Mouse (Mus musculus) T-helper 17 cell (primary cell): ENCODE data around the gene Slc35b1.
"Not testable (repeated sequence)": the region's sequence is repeated elsewhere in the genome, so short reads cannot be mapped to it uniquely, and the experiment has no call there.

Experiments
- in situ Hi-C, 2 experiments: fragments of 300-600 bp; cut with MboI, MseI; formaldehyde crosslinking; loops; 1 replicate in 1 of 2; 2 replicates in 1 of 2; pipeline ENCODE4 v1.15.1; 2025; ENCODE audit warnings: high pct_unique_total_duplicates in 2 of 2

Gene Slc35b1

GRCm38 (mm10) chr11:95392708-95393499 lies 8.4 kb downstream of the Slc35b1 start:
- in situ Hi-C loops, result no loop called here

- in situ Hi-C loops, result no loop called here
Measured at GRCm38 (mm10) chr11:95393500-95393816, 9.0 kb downstream of the Slc35b1 start.

- in situ Hi-C loops, result no loop called here
Measured at GRCm38 (mm10) chr11:95394112-95394511, 9.6 kb downstream of the Slc35b1 start.

- in situ Hi-C loops, result loop anchor here (5.0 kb wide), 2 partner anchors 111 to 121 kb away; no protein-coding TSS in a partner anchor
Measured at GRCm38 (mm10) chr11:95396548-95396947, 12.1 kb downstream of the Slc35b1 start.

- in situ Hi-C loops, result loop anchor here (5.0 kb wide), 2 partner anchors 109 to 119 kb away; no protein-coding TSS in a partner anchor
Measured at GRCm38 (mm10) chr11:95397843-95398835, 13.6 kb downstream of the Slc35b1 start.

GRCm38 (mm10) chr11:95399520-95400020 lies 15.1 kb downstream of the Slc35b1 start:
- in situ Hi-C loops, result loop anchor here (5.0 kb wide), 2 partner anchors 108 to 118 kb away; no protein-coding TSS in a partner anchor

GRCm38 (mm10) chr11:95401568-95401967 lies 17.1 kb downstream of the Slc35b1 start:
- in situ Hi-C loops, result no loop called here

- in situ Hi-C loops, result no loop called here
Measured at GRCm38 (mm10) chr11:95402196-95402595, 17.7 kb downstream of the Slc35b1 start.

GRCm38 (mm10) chr11:95402658-95403101 lies 18.2 kb downstream of the Slc35b1 start:
- in situ Hi-C loops, result no loop called here

GRCm38 (mm10) chr11:95403382-95404340 lies 19.2 kb downstream of the Slc35b1 start:
- in situ Hi-C loops, result no loop called here

- in situ Hi-C loops, result no loop called here
Measured at GRCm38 (mm10) chr11:95405771-95406170, 21.3 kb downstream of the Slc35b1 start.

GRCm38 (mm10) chr11:95406398-95406797 lies 21.9 kb downstream of the Slc35b1 start:
- in situ Hi-C loops, result not testable (repeated sequence)

GRCm38 (mm10) chr11:95409450-95410112 lies 25.1 kb downstream of the Slc35b1 start:
- in situ Hi-C loops, result no loop called here

- in situ Hi-C loops, result no loop called here
Measured at GRCm38 (mm10) chr11:95411453-95412013, 27.0 kb downstream of the Slc35b1 start.

GRCm38 (mm10) chr11:95412615-95413014 lies 28.1 kb downstream of the Slc35b1 start:
- in situ Hi-C loops, result no loop called here

- in situ Hi-C loops, result no loop called here
Measured at GRCm38 (mm10) chr11:95413641-95414535, 29.4 kb downstream of the Slc35b1 start, which contains the start of gene Spop. Gene Spop (plus strand): TSS chr11:95414080.

- in situ Hi-C loops, result no loop called here
Measured at GRCm38 (mm10) chr11:95414536-95415161, 30.2 kb downstream of the Slc35b1 start.

GRCm38 (mm10) chr11:95415931-95416330 lies 31.4 kb downstream of the Slc35b1 start:
- in situ Hi-C loops, result no loop called here
